Mouse (Mus musculus): ENCODE data around the gene Bpnt1.

Bpnt1 gene

GRCm38 (mm10) chr1:185331983-185332430 lies at the start of gene Bpnt1:
Bpnt1 (plus strand) TSS chr1:185332149.
- peak; percentile 91 for DNase-seq (ENCODE audit: low read depth)

- DNase-seq (ENCODE audit: low read depth) = no peak
Observed at GRCm38 (mm10) chr1:185282846-185283245, 49.1 kb upstream of the Bpnt1 start.

DNA sequence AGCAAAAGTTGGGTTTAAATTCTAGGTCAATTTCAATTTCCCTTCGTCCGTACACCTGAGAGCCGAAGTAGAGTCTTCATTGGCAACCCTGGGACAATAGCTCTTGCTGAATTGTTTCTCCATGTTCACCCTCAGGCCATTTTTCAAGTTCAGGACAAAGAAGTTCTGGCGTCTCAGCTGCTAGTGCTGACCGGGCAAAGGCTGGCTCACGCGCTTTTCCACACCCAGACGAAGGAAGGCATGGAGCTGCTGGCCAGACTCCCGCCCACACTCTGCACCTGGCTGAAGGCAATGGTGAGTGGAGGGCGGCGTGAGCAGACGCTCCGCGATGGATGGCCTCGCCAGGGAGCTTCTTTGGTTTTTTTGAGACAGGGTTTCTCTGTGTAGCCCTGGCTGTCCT lies 48.7 kb upstream of the Bpnt1 start:
- DNase-seq (ENCODE audit: low read depth) = no peak

DNA sequence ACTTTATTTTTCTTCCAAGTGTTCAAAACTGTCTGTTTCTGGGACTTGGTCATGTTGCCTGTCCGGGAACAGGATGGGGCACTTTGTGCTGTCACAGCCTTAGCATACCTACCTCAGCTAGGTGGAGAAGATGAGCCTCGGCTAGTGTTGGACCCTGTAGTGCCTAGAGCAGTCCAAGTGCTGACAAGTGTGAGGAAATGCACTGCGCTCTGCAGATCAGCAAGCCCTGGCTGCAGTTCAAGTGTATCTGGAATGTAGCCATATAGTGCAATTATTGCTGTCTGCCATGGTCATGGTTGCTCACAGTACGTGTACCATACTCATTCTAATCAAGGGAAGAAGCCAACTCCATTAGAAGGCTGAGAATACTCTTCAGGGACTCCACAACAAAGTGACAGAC lies 47.2 kb upstream of the Bpnt1 start:
- no peak for DNase-seq (ENCODE audit: low read depth)

DNA sequence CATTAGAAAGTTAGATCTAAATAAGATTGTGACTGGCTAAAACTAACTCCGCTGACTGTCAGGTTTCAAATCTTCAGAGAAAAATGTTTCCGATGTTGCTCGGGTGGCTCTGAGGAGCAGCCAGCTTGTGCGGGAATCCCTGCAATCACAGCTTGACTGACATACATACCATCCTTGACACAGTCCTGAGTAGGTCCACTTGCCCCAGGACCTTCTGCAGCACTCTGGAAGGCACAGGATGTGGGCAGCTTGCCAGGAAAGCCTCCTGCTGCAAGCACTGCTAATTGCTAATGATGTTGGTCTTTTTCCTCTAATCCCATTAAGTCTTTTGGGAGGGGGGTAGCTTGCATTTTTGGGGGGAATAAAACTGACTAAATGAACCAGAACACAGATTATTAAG lies 46.8 kb upstream of the Bpnt1 start:
- no peak for DNase-seq (ENCODE audit: low read depth)

GRCm38 (mm10) chr1:185287066-185287465 lies 44.9 kb upstream of the Bpnt1 start:
- no peak for DNase-seq (ENCODE audit: low read depth)

DNA sequence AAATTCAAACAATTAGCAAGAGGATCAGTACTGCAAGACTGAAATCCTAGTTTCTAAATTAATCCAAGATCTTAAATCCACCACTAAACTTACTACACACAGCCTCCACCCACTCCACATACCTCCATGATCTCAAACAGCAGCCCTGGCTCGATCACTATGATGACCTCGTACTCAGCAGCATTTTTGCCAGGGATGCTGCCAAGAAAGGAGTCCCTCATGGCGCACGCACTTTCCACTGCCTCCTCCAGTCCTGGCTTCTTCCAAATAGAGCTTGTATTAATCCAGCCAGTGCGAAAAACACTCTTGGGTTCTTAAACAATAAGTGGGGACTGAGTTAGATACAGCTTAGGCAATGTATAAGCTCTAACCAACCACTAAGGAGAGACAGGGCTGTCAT lies 42.7 kb upstream of the Bpnt1 start:
- DNase-seq (ENCODE audit: low read depth) = no peak

- DNase-seq (ENCODE audit: low read depth) = no peak
Observed at GRCm38 (mm10) chr1:185291336-185291735, 40.6 kb upstream of the Bpnt1 start.

DNA sequence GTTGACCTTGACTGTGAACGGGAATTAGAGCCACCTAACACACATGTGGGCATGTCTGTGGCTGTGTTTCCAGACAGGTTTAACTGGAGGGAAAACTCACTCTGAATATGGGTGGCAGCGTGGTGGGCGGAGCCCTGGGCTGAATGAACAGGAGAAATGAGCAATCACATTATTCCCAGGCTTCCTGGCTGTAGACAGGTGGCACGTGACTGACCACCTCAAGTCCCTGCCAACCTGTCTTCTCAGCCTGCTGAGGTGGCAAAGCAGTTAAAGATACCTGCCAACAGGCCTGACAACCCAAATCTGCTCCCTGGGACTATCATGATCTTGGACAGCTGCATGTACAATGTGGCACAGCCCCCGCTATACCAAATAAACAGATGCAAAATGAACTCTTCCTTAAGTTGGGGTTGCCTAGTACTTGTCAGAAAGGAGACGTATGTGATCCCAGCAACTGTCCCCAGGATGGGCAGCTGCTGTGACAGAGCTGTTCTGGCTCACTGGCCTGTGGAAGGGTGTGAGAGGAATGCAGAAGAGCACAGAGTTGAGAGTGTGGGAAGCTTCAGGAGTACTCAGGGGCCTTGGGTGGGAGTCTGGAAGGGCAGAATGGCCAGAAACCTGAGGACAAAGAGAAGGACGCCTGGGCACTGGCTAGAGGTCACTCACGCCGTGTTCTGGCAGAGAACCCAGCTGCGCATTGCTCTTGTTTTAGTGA lies 39.1 kb upstream of the Bpnt1 start:
- no peak for DNase-seq (ENCODE audit: low read depth)

- no peak for DNase-seq (ENCODE audit: low read depth)
Observed at GRCm38 (mm10) chr1:185296850-185297249, 35.1 kb upstream of the Bpnt1 start.

- no peak for DNase-seq (ENCODE audit: low read depth)
Observed at GRCm38 (mm10) chr1:185298496-185298895, 33.5 kb upstream of the Bpnt1 start.

DNA sequence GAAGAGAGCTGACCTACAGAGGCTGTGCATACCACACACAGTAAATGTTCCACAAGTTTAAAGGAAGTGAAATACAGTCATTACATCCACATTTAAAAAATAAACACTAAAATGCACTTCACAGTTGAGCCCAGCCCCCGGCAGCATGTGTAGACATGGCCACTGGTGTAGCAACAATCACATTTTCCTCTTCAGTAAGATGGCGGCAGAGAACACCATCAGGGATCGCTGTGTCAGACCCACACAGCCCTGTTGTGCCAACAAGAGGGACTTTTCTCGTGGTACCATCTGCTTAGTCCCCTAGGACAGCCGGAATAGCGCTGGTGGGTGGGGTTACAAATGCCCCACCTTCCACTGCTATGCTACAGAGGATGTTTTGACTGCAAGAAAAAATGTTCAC lies 29.1 kb upstream of the Bpnt1 start:
- DNase-seq (ENCODE audit: low read depth) = no peak

DNA sequence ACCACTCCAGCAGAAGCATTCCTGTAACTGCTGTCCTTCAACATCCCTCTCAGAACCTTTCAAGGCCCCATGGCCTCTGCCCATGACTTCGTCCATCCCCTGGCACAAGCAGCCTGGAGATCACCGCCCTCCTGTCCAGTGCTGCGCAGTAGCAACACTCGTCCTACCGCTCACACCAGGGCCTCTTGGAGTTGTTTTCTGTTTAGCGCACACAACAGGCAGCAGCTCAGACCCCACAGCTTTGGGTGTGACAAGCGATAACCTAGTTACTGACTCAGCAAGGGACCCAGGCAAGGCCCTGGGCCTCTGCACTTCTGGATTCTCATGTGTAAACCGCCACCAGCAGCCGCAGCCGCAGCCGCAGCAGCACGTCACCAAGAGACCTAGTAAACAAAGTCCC lies 25.1 kb upstream of the Bpnt1 start:
- no peak for DNase-seq (ENCODE audit: low read depth)

DNA sequence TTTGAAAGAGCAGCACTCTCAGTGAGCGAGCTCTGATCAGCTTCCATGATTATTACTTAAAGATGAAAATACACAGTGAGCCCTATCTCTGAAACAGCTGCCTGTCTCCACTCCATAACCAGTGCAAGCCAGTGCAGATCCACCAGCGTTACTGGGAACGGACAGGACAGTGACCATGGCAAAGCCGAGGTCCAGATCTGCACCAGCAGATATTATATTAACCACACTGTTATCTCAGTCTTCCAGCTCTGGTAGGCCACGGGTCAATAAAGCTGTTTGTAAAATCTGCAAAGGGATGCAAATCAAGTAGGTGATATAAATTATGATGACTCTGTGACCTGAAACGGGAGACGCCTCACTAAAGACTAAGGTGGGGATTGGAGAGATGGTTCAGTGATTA lies 24.3 kb upstream of the Bpnt1 start:
- no peak for DNase-seq (ENCODE audit: low read depth)

- no peak for DNase-seq (ENCODE audit: low read depth)
Observed at GRCm38 (mm10) chr1:185308334-185308733, 23.6 kb upstream of the Bpnt1 start.

DNA sequence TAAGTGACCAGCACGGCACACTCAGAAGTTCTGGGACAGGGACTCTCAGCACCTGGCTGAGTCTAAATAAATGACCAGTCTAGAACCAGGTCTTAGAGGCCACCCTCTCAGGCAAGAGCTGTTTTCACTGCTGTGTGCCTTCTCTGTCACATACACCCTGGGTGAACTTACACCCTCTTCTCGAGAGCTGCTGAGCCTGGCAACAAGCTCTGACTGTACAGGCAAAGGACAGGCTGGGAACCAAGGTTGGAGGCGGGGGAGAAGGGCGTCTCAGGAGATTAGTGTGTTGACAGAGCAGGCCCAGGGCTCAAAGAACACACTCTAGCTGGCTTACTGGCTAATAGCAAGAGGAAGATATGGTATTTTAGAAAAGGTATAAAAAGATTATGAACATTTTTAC lies 23.0 kb upstream of the Bpnt1 start:
- DNase-seq (ENCODE audit: low read depth) = no peak

GRCm38 (mm10) chr1:185311949-185312348 lies 20.0 kb upstream of the Bpnt1 start:
- no peak for DNase-seq (ENCODE audit: low read depth)

DNA sequence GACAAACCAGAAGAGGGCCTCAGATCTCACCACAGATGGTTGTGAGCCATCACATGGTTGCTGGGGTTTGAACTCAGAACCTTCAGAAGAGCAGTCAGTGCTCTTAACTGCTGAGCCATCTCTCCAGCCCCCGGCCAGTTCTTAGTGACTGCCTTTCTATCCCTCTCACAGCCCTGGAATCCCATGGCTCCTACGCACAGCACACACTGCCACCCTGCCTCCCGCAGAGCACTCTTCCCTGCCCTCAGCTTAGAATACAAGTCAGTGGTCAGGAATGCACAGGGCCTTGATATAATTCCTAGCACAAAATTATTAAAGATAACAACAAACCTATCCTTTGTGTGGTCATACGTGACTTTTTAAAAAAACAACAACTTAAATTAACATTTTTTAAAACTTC lies 17.4 kb upstream of the Bpnt1 start:
- no peak for DNase-seq (ENCODE audit: low read depth)

DNA sequence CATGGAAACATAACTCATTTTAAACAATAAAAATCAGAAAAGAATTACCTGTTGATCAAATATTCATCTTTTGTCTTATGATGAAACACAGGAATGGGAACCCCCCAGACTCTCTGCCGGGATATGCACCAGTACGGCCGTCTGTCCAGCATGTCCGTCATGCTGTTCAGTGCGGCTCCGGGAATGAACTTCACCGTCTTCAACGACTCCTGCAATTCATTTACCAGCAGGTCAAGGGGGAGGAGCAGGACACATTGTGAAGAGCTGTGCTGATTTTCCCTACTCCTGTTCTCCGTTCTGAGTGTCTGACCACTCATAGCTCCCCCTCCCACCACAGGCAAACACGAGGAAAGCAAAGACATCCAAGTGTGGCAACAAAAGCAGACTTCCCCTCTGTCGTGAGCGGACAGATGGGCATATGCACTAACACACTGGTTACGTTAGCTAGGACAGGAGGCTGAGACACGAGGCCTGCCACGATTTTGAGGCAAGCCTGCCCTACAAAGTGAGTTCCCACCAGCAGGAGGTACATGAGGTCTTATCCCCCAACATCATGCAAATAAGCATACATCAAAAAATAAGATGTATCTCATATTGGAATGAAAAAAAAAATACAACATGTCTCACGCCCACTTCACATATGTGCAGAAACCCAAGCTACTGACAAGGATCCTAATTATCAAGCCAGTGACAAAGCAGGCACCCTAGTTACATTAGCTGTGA lies 15.9 kb upstream of the Bpnt1 start:
- no peak for DNase-seq (ENCODE audit: low read depth)

GRCm38 (mm10) chr1:185327754-185328345 lies 4.1 kb upstream of the Bpnt1 start:
- DNase-seq (ENCODE audit: low read depth) = peak; percentile 32

GRCm38 (mm10) chr1:185328721-185329610 lies 3.0 kb upstream of the Bpnt1 start, which contains the start of gene Iars2:
Iars2 (minus strand) TSS chr1:185329396.
- DNase-seq (ENCODE audit: low read depth) = peak; percentile 94

- DNase-seq (ENCODE audit: low read depth) = no peak
Observed at GRCm38 (mm10) chr1:185329851-185330250, 2.1 kb upstream of the Bpnt1 start.
